Mouse (Mus musculus) liver, embryonic 12.5 days (tissue): ENCODE data around the gene Mipep. TPM values are rescaled to one million over a fixed set of nuclear protein-coding genes. Genes with fewer than 3 reads are reported as not detected.

ENCODE experiments used
- ATAC-seq: fragments of 200-750 bp; cut with Nextera tagmentation; 2 replicates; pipeline ENCODE4 v1.8.0; 2017; ENCODE audit warnings: moderate number of reproducible peaks, mild to moderate bottlenecking, moderate library complexity
- H3K27ac ChIP-seq: fragments of 300-500 bp; sonication (generic); 2 replicates; pipeline ENCODE4 v1.5.1; 2016; ENCODE audit warnings: mild to moderate bottlenecking
- H3K27me3 ChIP-seq: fragments of 300-500 bp; sonication (generic); replicated peaks from 2 replicates; pipeline ENCODE4 v1.6.1; 2016; ENCODE audit warnings: mild to moderate bottlenecking, moderate library complexity
- H3K36me3 ChIP-seq: fragments of 300-500 bp; sonication (generic); 2 replicates; pipeline ENCODE4 v1.6.1; 2016; ENCODE audit warnings: mild to moderate bottlenecking, moderate library complexity
- H3K4me1 ChIP-seq: fragments of 300-500 bp; sonication (generic); 2 replicates; pipeline ENCODE4 v1.6.1; 2016
- H3K4me2 ChIP-seq: fragments of 300-500 bp; sonication (generic); 2 replicates; pipeline ENCODE4 v1.6.1; 2016; ENCODE audit warnings: mild to moderate bottlenecking, moderate library complexity
- H3K4me3 ChIP-seq: fragments of 300-500 bp; sonication (generic); 2 replicates; pipeline ENCODE4 v1.5.1; 2016; ENCODE audit warnings: mild to moderate bottlenecking, moderate library complexity
- H3K9ac ChIP-seq: fragments of 300-500 bp; sonication (generic); 2 replicates; pipeline ENCODE4 v1.6.1; 2016; ENCODE audit warnings: mild to moderate bottlenecking, moderate library complexity
- H3K9me3 ChIP-seq: fragments of 300-500 bp; sonication (generic); replicated peaks from 2 replicates; pipeline ENCODE4 v1.6.1; 2016; ENCODE audit warnings: mild to moderate bottlenecking, moderate library complexity
- WGBS: fragments of 180-500 bp; shearing (Covaris S2); methylation state at CpG from one replicate; pipeline ENCODE4 v1.1.7; 2016; ENCODE audit not compliant: insufficient replicate concordance; 5-methylcytosine and 5-hydroxymethylcytosine counted together
- polyA plus RNA-seq: library from polyadenylated mRNA; unstranded; fragments of >200 nt; fragmentation: Nextera tagmentation; extraction: Ambion mirVana; gene quantifications from 2 replicates; pipeline ENCODE4 v1.2.1, GENCODE M21; 2016

Mipep gene
- polyA plus RNA-seq, 1 experiment from 2014 or later = 19.9 TPM

GRCm38 (mm10) chr14:60806891-60807344, 22.5 kb downstream of the Mipep start:
- H3K4me1 ChIP-seq = peaks cover 5% of the 10 kb centered on the region; the same call in 1 of the 2 replicates
- no peak overlapping the region for H3K4me2 ChIP-seq
- no peak overlapping the region for H3K9ac ChIP-seq
- no peaks in the 10 kb centered on the region for H3K27me3 ChIP-seq
- no peaks in the 10 kb centered on the region for H3K9me3 ChIP-seq
- no peak for ATAC-seq
- 0 out of 2 replicates have a peak overlapping the region, but pooled peaks have one; percentile 19 for H3K27ac ChIP-seq
- H3K4me3 ChIP-seq = no peak overlapping the region
- WGBS = 67% methylated on average over 11 of the region's 11 CpGs
- H3K36me3 ChIP-seq = peaks cover 44% of the 10 kb centered on the region

- Histone ChIP-seq H3K27ac (no peak overlapping the region), H3K9ac (no peak overlapping the region), H3K27me3 (no peaks in the 10 kb centered on the region), H3K4me1 (peaks cover 5% of the 10 kb centered on the region; the same call in 1 of the 2 replicates), H3K4me3 (no peak overlapping the region), H3K36me3 (peaks cover 40% of the 10 kb centered on the region), H3K4me2 (no peak overlapping the region), H3K9me3 (no peaks in the 10 kb centered on the region)
- no peak for ATAC-seq
- 89% methylated on average over 8 of the region's 8 CpGs for WGBS
Observed at GRCm38 (mm10) chr14:60809881-60810280, 25.5 kb downstream of the Mipep start.

- Histone ChIP-seq H3K27ac (no peak overlapping the region), H3K36me3 (peaks cover 46% of the 10 kb centered on the region), H3K9ac (no peak overlapping the region), H3K4me1 (peaks cover 5% of the 10 kb centered on the region; the same call in 1 of the 2 replicates), H3K4me2 (no peak overlapping the region), H3K27me3 (no peaks in the 10 kb centered on the region), H3K9me3 (no peaks in the 10 kb centered on the region), H3K4me3 (no peak overlapping the region)
- 68% methylated on average over 4 of the region's 4 CpGs for WGBS
- ATAC-seq = no peak
Observed at GRCm38 (mm10) chr14:60811547-60811946, 27.2 kb downstream of the Mipep start.

- Histone ChIP-seq H3K4me1 (0 out of 2 replicates have a peak, but pooled peaks cover 7% of the 10 kb centered on the region), H3K27me3 (no peaks in the 10 kb centered on the region), H3K27ac (no peak overlapping the region), H3K4me3 (no peak overlapping the region), H3K9me3 (no peaks in the 10 kb centered on the region), H3K4me2 (no peak overlapping the region), H3K36me3 (peaks cover 42% of the 10 kb centered on the region), H3K9ac (no peak overlapping the region)
- no peak for ATAC-seq
- 85% methylated on average over 5 of the region's 5 CpGs for whole genome bisulfite sequencing
Observed at GRCm38 (mm10) chr14:60815098-60815497, 30.7 kb downstream of the Mipep start.

GRCm38 (mm10) chr14:60818045-60818444, 33.7 kb downstream of the Mipep start:
- no peak overlapping the region for H3K4me2 ChIP-seq
- H3K27me3 ChIP-seq = no peaks in the 10 kb centered on the region
- H3K9me3 ChIP-seq = no peaks in the 10 kb centered on the region
- H3K4me1 ChIP-seq = 0 out of 2 replicates have a peak, but pooled peaks cover 7% of the 10 kb centered on the region
- H3K9ac ChIP-seq = no peak overlapping the region
- peaks cover 27% of the 10 kb centered on the region for H3K36me3 ChIP-seq
- 79% methylated on average over 5 of the region's 5 CpGs for WGBS
- H3K4me3 ChIP-seq = no peak overlapping the region
- ATAC-seq = no peak
- no peak overlapping the region for H3K27ac ChIP-seq

- H3K4me1 ChIP-seq = no peaks in the 10 kb centered on the region
- no peak overlapping the region for H3K27ac ChIP-seq
- peaks cover 41% of the 10 kb centered on the region for H3K36me3 ChIP-seq
- H3K27me3 ChIP-seq = no peaks in the 10 kb centered on the region
- H3K4me3 ChIP-seq = no peak overlapping the region
- WGBS = 86% methylated on average over 2 of the region's 2 CpGs
- H3K4me2 ChIP-seq = no peak overlapping the region
- H3K9ac ChIP-seq = no peak overlapping the region
- ATAC-seq = no peak
- no peaks in the 10 kb centered on the region for H3K9me3 ChIP-seq
Observed at GRCm38 (mm10) chr14:60830096-60830495, 45.7 kb downstream of the Mipep start.

- WGBS = 84% methylated on average over 6 of the region's 6 CpGs
Observed at GRCm38 (mm10) chr14:60836709-60837108, 52.3 kb downstream of the Mipep start.

GRCm38 (mm10) chr14:60839654-60840053, 55.3 kb downstream of the Mipep start:
- H3K27ac ChIP-seq = no peak overlapping the region
- 52% methylated on average over 8 of the region's 8 CpGs for WGBS
- peaks cover 11% of the 10 kb centered on the region for H3K36me3 ChIP-seq
- H3K27me3 ChIP-seq = no peaks in the 10 kb centered on the region
- no peak for ATAC-seq
- no peak overlapping the region for H3K4me3 ChIP-seq
- H3K9me3 ChIP-seq = no peaks in the 10 kb centered on the region
- H3K4me2 ChIP-seq = no peak overlapping the region
- no peak overlapping the region for H3K9ac ChIP-seq
- peaks cover 12% of the 10 kb centered on the region; the same call in 1 of the 2 replicates for H3K4me1 ChIP-seq

More at GRCm38 (mm10) chr14:60836709-60837108, 52.3 kb downstream of the Mipep start:
- Histone ChIP-seq H3K4me3 (no peak overlapping the region), H3K27ac (no peak overlapping the region), H3K9me3 (no peaks in the 10 kb centered on the region), H3K4me1 (peaks cover 12% of the 10 kb centered on the region; the same call in 1 of the 2 replicates), H3K4me2 (no peak overlapping the region), H3K9ac (no peak overlapping the region), H3K27me3 (no peaks in the 10 kb centered on the region), H3K36me3 (peaks cover 27% of the 10 kb centered on the region)
- ATAC-seq = no peak

GRCm38 (mm10) chr14:60841977-60842659, 57.7 kb downstream of the Mipep start:
- no peak overlapping the region for H3K9ac ChIP-seq

GRCm38 (mm10) chr14:60843596-60843995, 59.2 kb downstream of the Mipep start:
- Histone ChIP-seq H3K27me3 (no peaks in the 10 kb centered on the region), H3K4me3 (no peak overlapping the region), H3K36me3 (peaks cover 18% of the 10 kb centered on the region), H3K4me1 (peaks cover 12% of the 10 kb centered on the region; the same call in 1 of the 2 replicates), H3K9ac (no peak overlapping the region), H3K9me3 (no peaks in the 10 kb centered on the region), H3K4me2 (no peak overlapping the region), H3K27ac (no peak overlapping the region)
- WGBS = 78% methylated on average over 7 of the region's 7 CpGs
- ATAC-seq = no peak

More at GRCm38 (mm10) chr14:60841977-60842659, 57.7 kb downstream of the Mipep start:
- H3K27ac ChIP-seq = no peak overlapping the region
- H3K4me3 ChIP-seq = no peak overlapping the region
- peaks cover 12% of the 10 kb centered on the region; the same call in 1 of the 2 replicates for H3K4me1 ChIP-seq
- H3K4me2 ChIP-seq = no peak overlapping the region
- no peaks in the 10 kb centered on the region for H3K9me3 ChIP-seq
- no peaks in the 10 kb centered on the region for H3K27me3 ChIP-seq
- no peak for ATAC-seq
- H3K36me3 ChIP-seq = peaks cover 15% of the 10 kb centered on the region
- 77% methylated on average over 14 of the region's 14 CpGs for WGBS

- Histone ChIP-seq H3K9me3 (no peaks in the 10 kb centered on the region), H3K27me3 (no peaks in the 10 kb centered on the region), H3K4me2 (no peak overlapping the region), H3K36me3 (peaks cover 30% of the 10 kb centered on the region), H3K27ac (no peak overlapping the region), H3K4me3 (no peak overlapping the region), H3K9ac (no peak overlapping the region), H3K4me1 (0 out of 2 replicates have a peak, but pooled peaks cover under 1% of the 10 kb centered on the region)
- no peak for ATAC-seq
- WGBS = 66% methylated on average over 10 of the region's 10 CpGs
Observed at GRCm38 (mm10) chr14:60845261-60846045, 61.1 kb downstream of the Mipep start.

GRCm38 (mm10) chr14:60846174-60846573, 61.8 kb downstream of the Mipep start:
- Histone ChIP-seq H3K27me3 (no peaks in the 10 kb centered on the region), H3K4me1 (no peaks in the 10 kb centered on the region), H3K4me3 (no peak overlapping the region), H3K4me2 (no peak overlapping the region), H3K36me3 (peaks cover 35% of the 10 kb centered on the region), H3K27ac (no peak overlapping the region), H3K9ac (no peak overlapping the region), H3K9me3 (no peaks in the 10 kb centered on the region)
- ATAC-seq = no peak
- 83% methylated on average over 5 of the region's 5 CpGs for WGBS
